Mouse (Mus musculus) cortical plate, adult 2 months (tissue): ENCODE data around the gene Ccdc39.

Experiments used
- CTCF ChIP-seq: fragments of 200-500 bp; IDR thresholded peaks from 2 replicates; pipeline ENCODE4 v1.5.1; 2011; ENCODE audit warnings: mild to moderate bottlenecking, control low read depth, low read length; ENCODE audit not compliant: insufficient read depth; ENCODE audit errors: extremely low read depth
- POLR2A ChIP-seq: fragments of 200-500 bp; IDR thresholded peaks from 2 replicates; pipeline ENCODE4 v1.6.1; 2011; ENCODE audit warnings: mild to moderate bottlenecking, low read length, control low read depth; ENCODE audit not compliant: insufficient read depth; ENCODE audit errors: extremely low read depth

DNA sequence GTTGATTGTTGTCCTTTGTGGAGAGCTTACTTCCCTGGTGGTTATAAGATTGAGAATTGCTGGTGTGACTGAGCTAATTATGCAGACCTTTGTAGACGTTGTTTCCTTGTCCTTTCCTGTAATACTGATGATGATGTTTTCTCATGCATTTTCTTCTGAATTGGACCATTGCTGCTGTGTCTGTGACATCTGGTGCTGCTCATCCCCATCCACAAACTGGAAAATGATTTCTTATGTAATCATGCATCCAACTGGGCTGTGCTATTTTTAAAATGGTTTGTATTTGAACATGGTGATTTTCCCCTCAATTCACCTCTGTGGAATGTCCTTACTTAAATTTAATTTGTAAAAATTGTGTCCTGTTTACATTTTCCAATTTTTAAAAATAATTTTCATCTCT lies 37.0 kb downstream of the Ccdc39 start:
- TF ChIP-seq CTCF (no peak), POLR2A (no peak)
